Mouse (Mus musculus) E14TG2a.4 (cell line): ENCODE results near the gene Aire.

Experiments
- CTCF ChIP-seq: conservative IDR thresholded peaks from 2 replicates; pipeline ENCODE4 v1.5.1; 2014; ENCODE audit warnings: low read length
- NANOG ChIP-seq: IDR thresholded peaks from 2 replicates; pipeline ENCODE4 v1.6.1; 2014; ENCODE audit warnings: borderline replicate concordance, low read length, mixed read lengths
- POU5F1 ChIP-seq: IDR thresholded peaks from 2 replicates; pipeline ENCODE4 v1.6.1; 2014; ENCODE audit warnings: low read length, borderline replicate concordance

- TF ChIP-seq CTCF (no peak), POU5F1 (no peak), NANOG (no peak)
Measured at GRCm38 (mm10) chr10:78067226-78067625, 23.8 kb upstream of the Aire start.
